Mouse (Mus musculus) CH12.LX (cell line): ENCODE measurements around the gene Arhgef17. TPM values are rescaled to one million over a fixed set of nuclear protein-coding genes. Genes with fewer than 3 reads are reported as not detected.
A peak's percentile ranks its signal among the peaks of the same experiment; 100 is the strongest.

ENCODE experiments used
- DNase-seq: peaks from one replicate; pipeline ENCODE4 v3.0.0-alpha.2; 2013; ENCODE audit errors: extremely low read depth
- H3K27ac ChIP-seq: 2 replicates; pipeline ENCODE4 v1.5.1; 2012; ENCODE audit warnings: low read depth, mild to moderate bottlenecking, control low read depth, moderate library complexity; ENCODE audit not compliant: insufficient read depth
- H3K27me3 ChIP-seq: replicated peaks from 2 replicates; pipeline ENCODE3; 2012; ENCODE audit warnings: inconsistent platforms
- H3K36me3 ChIP-seq, 2 experiments: replicated peaks in 1 of 2; 2 replicates each; pipeline versions ENCODE3 to v1.6.1; 2012; ENCODE audit warnings: inconsistent platforms in 1 of 2, low read length in 1 of 2, mild to moderate bottlenecking in 1 of 2, mixed read lengths in 1 of 2, moderate library complexity in 1 of 2; ENCODE audit not compliant: control insufficient read depth in 1 of 2, insufficient read depth in 1 of 2
- H3K4me1 ChIP-seq, 2 experiments: 2 replicates each; pipeline ENCODE4 v1.6.1; 2012; ENCODE audit warnings: inconsistent platforms in 1 of 2, moderate library complexity in 1 of 2; ENCODE audit not compliant: insufficient read depth in 2 of 2, control insufficient read depth in 1 of 2
- H3K4me2 ChIP-seq: 2 replicates; pipeline ENCODE4 v1.6.1; 2012; ENCODE audit warnings: low read depth, mild to moderate bottlenecking, control low read depth; ENCODE audit not compliant: poor library complexity, insufficient read depth, severe bottlenecking
- H3K4me3 ChIP-seq, 3 experiments: fragments of 150-350 bp in 1 of 3; sonication (generic) in 1 of 3; replicated peaks in 1 of 3; 2 replicates each; pipeline versions ENCODE3 to v1.5.1; 2011 to 2012; ENCODE audit warnings: low read depth in 2 of 3, low read length in 2 of 3, mild to moderate bottlenecking in 2 of 3, moderate library complexity in 2 of 3, control low read depth in 1 of 3, improper control_type of control experiment in 1 of 3, inconsistent platforms in 1 of 3, mixed read lengths in 1 of 3; ENCODE audit not compliant: poor library complexity in 1 of 3
- H3K79me2 ChIP-seq: replicated peaks from 2 replicates; pipeline ENCODE4 v1.6.1; 2012; ENCODE audit warnings: mild to moderate bottlenecking, moderate library complexity; ENCODE audit not compliant: control insufficient read depth, poor library complexity, insufficient read depth, severe bottlenecking; ENCODE audit errors: extremely low read depth
- H3K9ac ChIP-seq: 2 replicates; pipeline ENCODE4 v1.6.1; 2012; ENCODE audit warnings: low read depth, mild to moderate bottlenecking, control low read depth, moderate library complexity; ENCODE audit not compliant: insufficient read depth
- H3K9me3 ChIP-seq: replicated peaks from 2 replicates; pipeline ENCODE3; 2012; ENCODE audit warnings: low read length, inconsistent platforms, mixed read lengths
- BHLHE40 ChIP-seq: IDR thresholded peaks from 2 replicates; pipeline ENCODE4 v1.6.1; 2011; ENCODE audit warnings: mild to moderate bottlenecking, low read depth, low read length, improper control_type of control experiment
- CHD1 ChIP-seq: IDR thresholded peaks from 2 replicates; pipeline ENCODE4 v1.6.1; 2012; ENCODE audit warnings: low read depth, low read length, improper control_type of control experiment, inconsistent platforms
- CTCF ChIP-seq, 2 experiments: IDR thresholded peaks in 1 of 2; conservative IDR thresholded peaks in 1 of 2; 2 replicates each; pipeline ENCODE4 v1.5.1; 2011 to 2012; ENCODE audit warnings: low read depth in 2 of 2, low read length in 2 of 2, improper control_type of control experiment in 1 of 2, inconsistent platforms in 1 of 2, mild to moderate bottlenecking in 1 of 2, moderate library complexity in 1 of 2
- E2F4 ChIP-seq: IDR thresholded peaks from 2 replicates; pipeline ENCODE4 v1.6.1; 2011; ENCODE audit warnings: low read depth, low read length, improper control_type of control experiment; ENCODE audit not compliant: insufficient replicate concordance
- ELF1 ChIP-seq: IDR thresholded peaks from 2 replicates; pipeline ENCODE4 v1.6.1; 2014; ENCODE audit warnings: low read depth, mild to moderate bottlenecking, inconsistent platforms, low read length, improper control_type of control experiment
- EP300 ChIP-seq: IDR thresholded peaks from 2 replicates; pipeline ENCODE4 v1.6.1; 2011; ENCODE audit warnings: low read length, improper control_type of control experiment
- ETS1 ChIP-seq: conservative IDR thresholded peaks from 2 replicates; pipeline ENCODE4 v1.6.1; 2012; ENCODE audit warnings: low read depth, mild to moderate bottlenecking, inconsistent platforms, low read length, improper control_type of control experiment, moderate library complexity
- GABPA ChIP-seq: IDR thresholded peaks from 2 replicates; pipeline ENCODE4 v1.6.1; 2012; ENCODE audit warnings: low read depth, low read length, improper control_type of control experiment, inconsistent platforms; ENCODE audit not compliant: insufficient replicate concordance
- HCFC1 ChIP-seq: IDR thresholded peaks from 2 replicates; pipeline ENCODE4 v1.6.1; 2012; ENCODE audit warnings: low read depth, mild to moderate bottlenecking, inconsistent platforms, low read length, improper control_type of control experiment
- IRF4 ChIP-seq: IDR thresholded peaks from 2 replicates; pipeline ENCODE4 v1.6.1; 2014; ENCODE audit warnings: low read depth, mild to moderate bottlenecking, inconsistent platforms, low read length, improper control_type of control experiment
- JUN ChIP-seq: IDR thresholded peaks from 2 replicates; pipeline ENCODE4 v1.6.1; 2011; ENCODE audit warnings: low read depth, mild to moderate bottlenecking, low read length, improper control_type of control experiment, moderate library complexity; ENCODE audit not compliant: insufficient read depth
- JUND ChIP-seq: conservative IDR thresholded peaks from 2 replicates; pipeline ENCODE4 v1.6.1; 2011; ENCODE audit warnings: low read depth, low read length, improper control_type of control experiment
- KAT2A ChIP-seq: IDR thresholded peaks from 2 replicates; pipeline ENCODE4 v1.6.1; 2012; ENCODE audit warnings: low read length, improper control_type of control experiment, inconsistent platforms; ENCODE audit not compliant: insufficient replicate concordance
- MAFK ChIP-seq: IDR thresholded peaks from 2 replicates; pipeline ENCODE4 v1.6.1; 2011; ENCODE audit warnings: low read length, improper control_type of control experiment; ENCODE audit not compliant: insufficient replicate concordance
- MAX ChIP-seq: IDR thresholded peaks from 2 replicates; pipeline ENCODE4 v1.6.1; 2011; ENCODE audit warnings: low read length, improper control_type of control experiment
- MAZ ChIP-seq: IDR thresholded peaks from 2 replicates; pipeline ENCODE4 v1.6.1; 2012; ENCODE audit warnings: low read depth, mild to moderate bottlenecking, inconsistent platforms, low read length, improper control_type of control experiment, moderate library complexity
- MEF2A ChIP-seq: IDR thresholded peaks from 2 replicates; pipeline ENCODE4 v1.6.1; 2014; ENCODE audit warnings: low read depth, mild to moderate bottlenecking, inconsistent platforms, low read length, improper control_type of control experiment, borderline replicate concordance
- MXI1 ChIP-seq: IDR thresholded peaks from 2 replicates; pipeline ENCODE4 v1.6.1; 2011; ENCODE audit warnings: mild to moderate bottlenecking, low read depth, low read length, improper control_type of control experiment
- MYC ChIP-seq: IDR thresholded peaks from 2 replicates; pipeline ENCODE4 v1.6.1; 2011; ENCODE audit warnings: low read depth, mild to moderate bottlenecking, improper control_type of control experiment, low read length
- NELFE ChIP-seq: IDR thresholded peaks from 2 replicates; pipeline ENCODE4 v1.6.1; 2011; ENCODE audit warnings: low read depth, low read length, improper control_type of control experiment
- NRF1 ChIP-seq: IDR thresholded peaks from 2 replicates; pipeline ENCODE4 v1.6.1; 2014; ENCODE audit warnings: low read depth, mild to moderate bottlenecking, inconsistent platforms, low read length, improper control_type of control experiment, moderate library complexity
- PAX5 ChIP-seq: IDR thresholded peaks from 2 replicates; pipeline ENCODE4 v1.6.1; 2012; ENCODE audit warnings: low read length, inconsistent platforms, mixed read lengths
- POLR2A ChIP-seq: IDR thresholded peaks from 2 replicates; pipeline ENCODE4 v1.6.1; 2011; ENCODE audit warnings: low read depth, mild to moderate bottlenecking, improper control_type of control experiment, low read length
- POLR2AphosphoS2 ChIP-seq: IDR thresholded peaks from 2 replicates; pipeline ENCODE4 v1.6.1; 2011; ENCODE audit warnings: low read depth, low read length, improper control_type of control experiment
- RAD21 ChIP-seq: IDR thresholded peaks from 2 replicates; pipeline ENCODE4 v1.6.1; 2011; ENCODE audit warnings: low read depth, mild to moderate bottlenecking, low read length, improper control_type of control experiment, moderate library complexity
- RCOR1 ChIP-seq: conservative IDR thresholded peaks from 2 replicates; pipeline ENCODE4 v1.6.1; 2012; ENCODE audit warnings: low read depth, mild to moderate bottlenecking, inconsistent platforms, low read length, improper control_type of control experiment
- SIN3A ChIP-seq: IDR thresholded peaks from 2 replicates; pipeline ENCODE4 v1.6.1; 2012; ENCODE audit warnings: low read length, improper control_type of control experiment, inconsistent platforms
- SMC3 ChIP-seq: IDR thresholded peaks from 2 replicates; pipeline ENCODE4 v1.6.1; 2011; ENCODE audit warnings: low read depth, low read length, improper control_type of control experiment
- TBP ChIP-seq: conservative IDR thresholded peaks from 2 replicates; pipeline ENCODE4 v1.6.1; 2011; ENCODE audit warnings: low read depth, low read length, improper control_type of control experiment
- TCF12 ChIP-seq: IDR thresholded peaks from 2 replicates; pipeline ENCODE4 v1.6.1; 2014; ENCODE audit warnings: low read depth, mild to moderate bottlenecking, inconsistent platforms, low read length, improper control_type of control experiment
- UBTF ChIP-seq: IDR thresholded peaks from 2 replicates; pipeline ENCODE4 v1.6.1; 2012; ENCODE audit warnings: low read depth, mild to moderate bottlenecking, inconsistent platforms, low read length, improper control_type of control experiment, moderate library complexity
- USF1 ChIP-seq: IDR thresholded peaks from 2 replicates; pipeline ENCODE4 v1.6.1; 2014; ENCODE audit warnings: low read depth, mild to moderate bottlenecking, inconsistent platforms, low read length, improper control_type of control experiment
- USF2 ChIP-seq: conservative IDR thresholded peaks from 2 replicates; pipeline ENCODE4 v1.6.1; 2011; ENCODE audit warnings: low read depth, low read length, improper control_type of control experiment
- ZC3H11A ChIP-seq: IDR thresholded peaks from 2 replicates; pipeline ENCODE4 v1.6.1; 2012; ENCODE audit warnings: low read depth, mild to moderate bottlenecking, inconsistent platforms, low read length, improper control_type of control experiment
- ZKSCAN1 ChIP-seq: IDR thresholded peaks from 2 replicates; pipeline ENCODE4 v1.6.1; 2012; ENCODE audit warnings: low read depth, inconsistent platforms, low read length, improper control_type of control experiment, borderline replicate concordance
- ZMIZ1 ChIP-seq: IDR thresholded peaks from 2 replicates; pipeline ENCODE4 v1.6.1; 2012; ENCODE audit warnings: low read depth, mild to moderate bottlenecking, inconsistent platforms, low read length, improper control_type of control experiment
- dilution Hi-C: fragments of 300-500 bp; cut with MboI; formaldehyde crosslinking; loops from 2 replicates; pipeline ENCODE4 v1.14.3; 2020; ENCODE audit warnings: low sequenced_read_pairs; ENCODE audit not compliant: extremely low pct_unique_long_range_greater_than_20kb, extremely low pct_ligation_motif_present
- in situ Hi-C: fragments of 300-500 bp; cut with MboI; formaldehyde crosslinking; loops from 3 replicates; pipeline ENCODE4 v1.14.3; 2019; ENCODE audit warnings: low sequenced_read_pairs, low pct_ligation_motif_present, low pct_unique_long_range_greater_than_20kb, mixed read lengths
- polyA plus RNA-seq: library from polyadenylated mRNA; unstranded; fragments of >175 nt; gene quantifications from 2 replicates; pipeline ENCODE4 v1.2.1, GENCODE M21; 2012; ENCODE audit warnings: low read depth; ENCODE audit not compliant: insufficient read length
- total RNA-seq, 2 experiments: library from RNA; depleted of rRNA; stranded (reverse); fragments of 300-350 nt in 1 of 2; fragments of >200 nt in 1 of 2; gene quantifications; 2 replicates each; pipeline ENCODE4 v1.2.3; 2012 to 2014

The Arhgef17 gene
- total and polyA plus RNA-seq, 3 experiments: 2.3 to 6.7 (median 5.6) TPM

GRCm38 (mm10) chr7:100950481-100951010 is 18.6 kb upstream of the Arhgef17 start:
- no peaks in the 10 kb centered on the region for H3K79me2 ChIP-seq
- peaks cover 10 to 18% of the 10 kb centered on the region in 2 experiments for H3K4me1 ChIP-seq
- in situ Hi-C loops: no loop called here
- TF ChIP-seq TCF12 (no peak), MAZ (no peak), MAX (no peak; the same call in 1 of the 2 replicates), MEF2A (no peak), ETS1 (0 out of 2 replicates have a peak, but pooled peaks have one; percentile 25), PAX5 (no peak), JUND (no peak), TBP (0 out of 2 replicates have a peak, but pooled peaks have one; percentile 31), E2F4 (no peak), UBTF (no peak), KAT2A (no peak), ZMIZ1 (no peak), RCOR1 (no peak), NRF1 (peak; percentile 62), ZC3H11A (no peak), USF2 (no peak), CHD1 (no peak), SMC3 (no peak), BHLHE40 (peak; percentile 60), MAFK (no peak), IRF4 (no peak), POLR2AphosphoS2 (no peak), GABPA (no peak), SIN3A (no peak), HCFC1 (no peak), ELF1 (0 out of 2 replicates have a peak, but pooled peaks have one; percentile 51), ZKSCAN1 (no peak), USF1 (no peak), CTCF (conservative IDR thresholded peaks at IDR 0.05 in 1 of 2, IDR thresholded peaks at IDR 0.05 in 1 of 2; ENCODE audit: low read depth in 2 of 2, low read length in 2 of 2) (no peak), MYC (no peak), NELFE (no peak), MXI1 (no peak), POLR2A (no peak), JUN (no peak), RAD21 (no peak), EP300 (no peak)
- H3K27me3 ChIP-seq: no peaks in the 10 kb centered on the region
- DNase-seq: no peak
- H3K36me3 ChIP-seq: no peaks in the 10 kb centered on the region
- H3K9ac ChIP-seq: no peak overlapping the region
- H3K4me2 ChIP-seq: no peak overlapping the region
- H3K27ac ChIP-seq: no peak overlapping the region
- no peaks in the 10 kb centered on the region for H3K9me3 ChIP-seq
- H3K4me3 ChIP-seq: no peak overlapping the region
- dilution Hi-C loops: no loop called here
